Mouse (Mus musculus): ENCODE measurements around the gene Cpsf2.

- TF ChIP-seq CTCF (IDR thresholded peaks at IDR 0.05; ENCODE audit: insufficient read depth, low read length) (no peak), POLR2A (IDR thresholded peaks at IDR 0.05; ENCODE audit: borderline replicate concordance, extremely low read depth, low read depth, low read length) (no peak)
Observed at GRCm38 (mm10) chr12:102029892-102030446, 54.2 kb downstream of the Cpsf2 start.

Data from lung, adult 2 months (tissue).